Mouse (Mus musculus) frontal cortex, postnatal 36 days (tissue): ENCODE measurements around the gene Tmprss6.

Source experiments
- DNase-seq, 2 experiments: peaks; one replicate each; pipeline ENCODE4 v3.0.0; 2022; ENCODE audit warnings: low spot score in 2 of 2

Gene Tmprss6

GRCm38 (mm10) chr15:78468379-78468937 is at the start of gene Tmprss6:
Gene Tmprss6, minus strand, starts transcription at chr15:78468634.
- no peak for DNase-seq

- no peak for DNase-seq
These were observed 49.8 kb upstream of the Tmprss6 start for GRCm38 (mm10) chr15:78518221-78518620.

- no peak for DNase-seq
These were observed 47.3 kb upstream of the Tmprss6 start for GRCm38 (mm10) chr15:78515759-78516158.

GRCm38 (mm10) chr15:78514393-78515146 is 46.1 kb upstream of the Tmprss6 start:
- peak; percentile 76 to 91 for DNase-seq

- no peak for DNase-seq
These were observed 44.6 kb upstream of the Tmprss6 start for GRCm38 (mm10) chr15:78513019-78513418.

GRCm38 (mm10) chr15:78511951-78512350 is 43.5 kb upstream of the Tmprss6 start:
- no peak for DNase-seq

GRCm38 (mm10) chr15:78510736-78511135 is 42.3 kb upstream of the Tmprss6 start:
- no peak for DNase-seq

- no peak for DNase-seq
These were observed 41.7 kb upstream of the Tmprss6 start for GRCm38 (mm10) chr15:78510121-78510576.

- DNase-seq: no peak
These were observed 41.0 kb upstream of the Tmprss6 start for GRCm38 (mm10) chr15:78509297-78509899.

GRCm38 (mm10) chr15:78508443-78508842 is 40.0 kb upstream of the Tmprss6 start:
- DNase-seq: no peak

GRCm38 (mm10) chr15:78505541-78505940 is 37.1 kb upstream of the Tmprss6 start:
- no peak for DNase-seq

GRCm38 (mm10) chr15:78504816-78505215 is 36.4 kb upstream of the Tmprss6 start:
- no peak for DNase-seq

GRCm38 (mm10) chr15:78504013-78504412 is 35.6 kb upstream of the Tmprss6 start:
- DNase-seq: no peak

- DNase-seq: no peak
These were observed 34.2 kb upstream of the Tmprss6 start for GRCm38 (mm10) chr15:78502437-78503132.

- no peak for DNase-seq
These were observed 26.6 kb upstream of the Tmprss6 start, which contains the start of gene Il2rb for GRCm38 (mm10) chr15:78494968-78495406. Gene Il2rb, minus strand, starts transcription at chr15:78495271.

- no peak for DNase-seq
These were observed 25.1 kb upstream of the Tmprss6 start for GRCm38 (mm10) chr15:78493401-78494010.

- DNase-seq: no peak
These were observed 22.9 kb upstream of the Tmprss6 start for GRCm38 (mm10) chr15:78491301-78491700.

GRCm38 (mm10) chr15:78489906-78490305 is 21.5 kb upstream of the Tmprss6 start:
- DNase-seq: no peak

- DNase-seq: no peak
These were observed 20.8 kb upstream of the Tmprss6 start for GRCm38 (mm10) chr15:78489248-78489647.

GRCm38 (mm10) chr15:78487066-78487465 is 18.6 kb upstream of the Tmprss6 start:
- DNase-seq: no peak

- no peak for DNase-seq
These were observed 18.1 kb upstream of the Tmprss6 start for GRCm38 (mm10) chr15:78486564-78486963.

- DNase-seq: no peak
These were observed 14.9 kb upstream of the Tmprss6 start for GRCm38 (mm10) chr15:78483311-78483710.
